Mouse (Mus musculus) brain, embryonic 14.5 days (tissue): Measurements from ENCODE around the gene Smg8. TPM values are rescaled to one million over a fixed set of nuclear protein-coding genes. Genes with fewer than 3 reads are reported as not detected.

Source experiments
- DNase-seq: peaks from one replicate; pipeline ENCODE4 v3.0.0-alpha.2; 2011; ENCODE audit warnings: low read depth
- CTCF ChIP-seq: fragments of 200-500 bp; IDR thresholded peaks from 2 replicates; pipeline ENCODE4 v1.5.1; 2012; ENCODE audit warnings: inconsistent platforms, mild to moderate bottlenecking, moderate library complexity, borderline replicate concordance; ENCODE audit not compliant: insufficient read depth, insufficient read length; ENCODE audit errors: extremely low read depth
- POLR2A ChIP-seq: fragments of 200-500 bp; IDR thresholded peaks from 2 replicates; pipeline ENCODE4 v1.6.1; 2012; ENCODE audit warnings: mild to moderate bottlenecking, inconsistent platforms, borderline replicate concordance; ENCODE audit not compliant: poor library complexity, insufficient read depth, insufficient read length, severe bottlenecking; ENCODE audit errors: extremely low read depth
- polyA plus RNA-seq: library from polyadenylated mRNA; depleted of rRNA; stranded (reverse); fragments of >200 nt; gene quantifications from 2 replicates; pipeline ENCODE4 v1.2.3, GENCODE M21; 2012; rRNA removed

Smg8 gene
- polyA plus RNA-seq, 1 experiment: 19.8 TPM

DNA sequence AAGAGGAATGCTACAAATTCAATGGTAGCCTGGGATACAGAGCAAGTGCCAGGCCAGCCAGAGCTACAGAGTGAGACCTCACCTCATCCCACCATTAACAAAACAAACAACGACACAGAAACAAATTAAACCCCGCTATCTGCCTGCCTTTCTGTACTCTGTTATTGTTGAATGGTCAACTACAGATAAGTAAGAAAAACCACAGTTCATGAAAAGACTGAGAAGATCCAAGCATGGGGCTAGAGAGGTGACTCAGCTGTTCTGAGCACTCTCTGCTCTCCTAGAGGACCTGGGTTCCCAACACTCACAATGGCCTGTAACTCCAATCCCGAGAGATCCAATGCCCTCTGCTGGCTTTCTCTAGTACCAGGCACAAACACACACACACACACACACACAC is 58.4 kb downstream of the Smg8 start:
- TF ChIP-seq CTCF (no peak), POLR2A (no peak)
- DNase-seq: no peak

Other genes starting within 250 kb of the Smg8 start
- 6.3 and 6.6 TPM in 2 replicates for gene Ypel2, start 93.1 kb downstream of the Smg8 start, polyA plus RNA-seq
- gene Gdpd1, start 12.7 kb downstream of the Smg8 start, polyA plus RNA-seq: 71.2 and 79.5 TPM in 2 replicates
- 7.1 and 8.6 TPM in 2 replicates for gene Prr11, start 21.9 kb upstream of the Smg8 start, polyA plus RNA-seq
- gene Ska2, start 22.5 kb upstream of the Smg8 start, polyA plus RNA-seq: 48.1 and 65.3 TPM in 2 replicates
- 41.8 and 63.4 TPM in 2 replicates for gene Trim37, start 40.3 kb upstream of the Smg8 start, polyA plus RNA-seq